Mouse (Mus musculus) left cerebral cortex, adult 11 months (tissue): ENCODE results near the gene Paqr6.

ENCODE experiments used
- DNase-seq: peaks from one replicate; pipeline ENCODE4 v3.0.0; 2022; ENCODE audit warnings: low spot score

Gene Paqr6

GRCm38 (mm10) chr3:88364337-88364736 is at the start of gene Paqr6:
Gene Paqr6 (plus strand): TSS chr3:88364584.
- no peak for DNase-seq

GRCm38 (mm10) chr3:88324951-88325405 is 39.4 kb upstream of the Paqr6 start, which contains the start of gene Glmp:
Gene Glmp (plus strand): TSS chr3:88325023.
- DNase-seq: peak; percentile 49

DNA sequence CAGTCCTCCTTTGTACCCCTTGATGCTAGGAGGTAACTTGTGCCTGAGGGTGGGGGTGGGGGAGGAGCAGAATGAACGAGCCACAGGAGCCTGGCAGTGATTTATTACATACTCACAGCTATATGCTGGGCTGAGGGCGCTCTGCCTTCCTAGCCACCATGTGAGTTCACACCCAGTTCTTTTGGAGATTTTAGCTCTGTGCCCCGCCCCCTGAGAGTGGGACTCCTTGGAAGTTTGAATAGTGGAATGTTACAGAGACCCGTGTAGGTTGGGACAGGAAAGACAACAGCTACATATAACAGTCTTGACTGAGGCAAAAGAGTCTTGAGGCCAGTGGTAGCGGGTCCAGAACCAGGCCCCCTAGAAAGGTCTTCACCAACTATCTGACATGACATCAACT is 35.4 kb upstream of the Paqr6 start:
- no peak for DNase-seq

DNA sequence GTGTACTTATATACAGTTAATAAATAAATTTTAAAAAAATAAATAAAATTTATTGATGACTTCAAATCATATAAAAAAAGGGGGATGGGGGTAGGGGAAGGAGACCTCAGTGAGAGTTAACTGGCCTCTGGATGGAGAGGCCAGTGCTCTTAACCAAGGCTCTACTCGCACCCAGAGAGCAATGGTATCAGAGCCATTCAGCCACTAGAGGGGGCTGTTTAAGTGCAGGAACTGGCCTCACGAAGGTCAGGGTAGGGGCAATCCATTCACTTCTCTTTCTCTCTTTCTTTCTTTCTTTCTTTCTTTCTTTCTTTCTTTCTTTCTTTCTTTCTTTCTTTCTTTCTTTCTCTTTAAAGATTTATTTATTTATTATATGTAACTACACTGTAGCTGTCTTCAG is 33.1 kb upstream of the Paqr6 start:
- DNase-seq: no peak

DNA sequence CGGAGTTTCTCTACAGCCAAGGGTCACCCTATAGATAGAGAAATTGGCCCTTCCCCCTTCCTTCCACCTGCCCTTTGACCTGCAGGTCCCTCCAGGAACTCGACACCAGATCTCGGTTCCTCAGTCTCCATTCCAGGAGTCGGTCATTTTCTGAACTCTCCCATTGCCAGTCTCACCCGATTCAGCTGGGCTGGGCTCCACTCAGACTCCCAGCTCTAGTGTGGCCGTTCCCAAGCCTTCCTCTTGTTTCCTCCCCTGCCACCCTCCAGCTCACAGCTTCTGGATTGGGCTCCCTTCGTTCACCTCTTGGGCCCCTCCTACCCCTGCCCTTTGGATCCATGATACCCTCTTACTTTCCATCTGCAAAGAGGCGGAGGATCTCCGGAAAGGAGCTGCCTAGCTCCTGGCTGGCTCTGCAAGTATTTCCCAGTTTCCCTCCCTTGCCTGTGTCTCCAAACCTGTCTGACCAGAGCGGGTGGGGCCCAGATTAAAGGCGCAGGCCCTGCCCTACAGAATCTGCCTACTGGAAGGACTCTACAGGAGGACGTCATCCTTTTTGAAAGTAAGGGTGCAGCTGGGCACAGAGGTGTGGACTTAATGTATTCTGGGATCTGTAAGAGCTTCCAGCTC is 30.2 kb upstream of the Paqr6 start:
- no peak for DNase-seq

- DNase-seq: no peak
Observed at GRCm38 (mm10) chr3:88334902-88335435, 29.4 kb upstream of the Paqr6 start.

GRCm38 (mm10) chr3:88335436-88336053 is 28.8 kb upstream of the Paqr6 start:
- no peak for DNase-seq

DNA sequence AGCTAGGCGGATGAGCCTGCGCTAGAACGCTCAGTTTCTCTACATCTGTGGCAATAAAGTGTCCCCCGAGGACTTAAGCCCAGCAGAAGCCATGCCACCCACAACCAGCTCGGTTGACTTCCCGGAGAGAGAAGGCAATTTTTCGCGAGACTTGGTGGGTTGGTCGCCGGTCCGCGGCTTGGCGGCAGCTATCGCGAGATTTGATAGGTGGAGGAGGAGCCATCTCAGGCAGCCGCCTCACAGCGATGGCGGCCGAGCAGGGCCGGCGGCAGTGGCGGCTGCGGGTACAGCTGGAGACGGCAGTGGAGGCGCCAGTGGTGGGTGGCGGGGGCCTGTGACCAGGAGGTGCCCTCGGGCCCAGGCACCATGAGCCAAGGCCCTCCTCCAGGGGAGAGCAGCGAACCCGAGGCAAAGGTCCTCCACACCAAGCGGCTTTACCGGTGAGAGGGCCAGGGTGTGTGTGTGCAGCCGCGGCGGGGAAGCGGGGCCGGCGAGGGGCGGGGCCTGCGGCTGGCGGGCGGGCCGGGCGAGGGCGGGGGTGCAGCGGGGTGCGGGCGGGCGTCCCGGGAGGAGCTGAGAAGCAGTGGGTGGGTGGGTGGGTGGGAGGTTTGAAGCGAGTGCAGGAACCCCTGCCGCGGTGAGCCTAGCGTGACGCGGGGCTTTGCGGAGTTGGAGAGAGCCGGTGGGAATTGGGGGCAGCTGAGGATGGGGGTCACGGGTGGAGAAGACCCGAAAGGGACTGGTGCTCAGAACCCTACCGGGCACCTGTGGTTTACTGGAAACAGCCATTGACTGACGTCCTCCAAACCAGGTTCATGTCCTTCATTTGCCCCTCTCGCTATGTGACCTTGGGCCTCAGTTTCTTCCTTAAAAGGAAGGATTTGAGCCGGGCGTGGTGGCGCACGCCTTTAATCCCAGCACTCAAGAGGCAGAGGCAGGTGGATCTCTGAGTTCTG is 28.0 kb upstream of the Paqr6 start, which contains the start of the genes Tmem79 and Smg5:
Gene Tmem79, minus strand, starts transcription at position 91 of the 956 bp plus-strand sequence.
Gene Smg5, plus strand, starts transcription at position 203 of the 956 bp plus-strand sequence.
- peak; percentile 93 for DNase-seq

DNA sequence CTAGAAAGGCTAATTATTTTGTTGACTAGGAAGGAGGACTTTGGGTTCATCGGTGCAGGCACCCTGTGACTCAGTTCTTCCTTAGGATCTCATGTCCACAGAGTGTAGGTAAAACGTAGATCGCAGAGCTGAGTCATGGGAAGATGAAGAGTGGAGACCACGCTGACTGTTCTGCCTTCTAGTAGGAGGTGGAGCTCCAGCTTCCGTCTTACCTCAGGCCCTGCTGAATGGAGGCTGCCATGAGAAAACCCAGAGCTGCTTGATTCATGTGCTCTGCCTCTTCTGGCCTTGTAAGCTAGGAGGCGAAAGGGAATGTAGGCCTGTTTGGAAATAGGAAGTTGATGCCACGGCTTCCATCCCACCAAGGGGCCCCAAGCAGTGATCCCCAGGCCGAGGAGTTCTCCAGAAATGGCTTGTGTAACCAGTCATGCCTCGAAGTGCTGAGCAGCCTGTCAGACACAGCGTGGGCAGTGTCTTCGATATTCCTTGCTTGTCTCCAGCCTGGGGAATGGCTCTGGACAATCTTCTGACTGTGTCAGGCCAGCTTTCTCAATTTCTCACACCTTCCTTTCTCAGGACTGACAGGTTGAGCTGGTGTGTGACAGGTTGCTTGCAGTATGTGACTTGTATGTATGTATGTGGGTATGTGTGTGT is 26.9 kb upstream of the Paqr6 start:
- DNase-seq: no peak

DNA sequence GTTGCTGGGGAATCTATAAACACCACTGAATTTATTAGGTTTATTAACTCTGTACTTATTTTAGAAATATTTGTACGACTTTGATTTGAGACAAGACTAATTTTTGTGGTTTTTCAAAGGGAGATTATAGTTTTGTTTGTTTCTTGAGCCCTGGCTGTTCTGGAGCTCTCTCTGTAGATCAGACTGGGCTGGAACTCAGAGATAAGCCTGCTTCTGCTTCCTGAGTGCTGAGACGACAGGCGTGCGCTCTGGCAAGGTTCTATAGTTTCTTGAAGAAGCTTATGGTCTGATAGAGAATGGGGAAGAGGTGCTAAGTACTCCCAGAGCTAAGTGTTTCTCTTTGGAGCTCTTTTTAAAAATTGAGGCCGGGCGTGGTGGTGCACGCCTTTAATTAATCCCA is 26.1 kb upstream of the Paqr6 start:
- no peak for DNase-seq

DNA sequence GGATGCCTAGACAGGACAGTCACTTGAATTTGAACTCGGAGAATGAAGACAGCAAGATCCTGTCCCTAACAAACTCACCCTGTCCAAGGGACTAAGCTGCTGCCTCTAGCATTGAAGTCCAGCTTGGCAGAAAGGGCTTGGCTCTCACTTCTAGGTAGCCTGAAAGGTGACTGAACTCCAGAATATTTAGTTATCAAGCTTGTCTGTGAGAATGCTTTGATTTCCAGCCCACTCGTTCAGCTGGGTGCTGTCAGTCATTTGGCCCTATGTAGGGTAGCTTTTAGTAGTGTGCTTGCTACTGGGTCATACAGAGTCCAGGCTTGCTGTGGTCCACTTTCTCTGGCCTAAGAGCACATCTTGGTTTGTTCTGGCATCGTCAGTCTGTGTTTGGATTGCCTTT is 25.4 kb upstream of the Paqr6 start:
- no peak for DNase-seq

DNA sequence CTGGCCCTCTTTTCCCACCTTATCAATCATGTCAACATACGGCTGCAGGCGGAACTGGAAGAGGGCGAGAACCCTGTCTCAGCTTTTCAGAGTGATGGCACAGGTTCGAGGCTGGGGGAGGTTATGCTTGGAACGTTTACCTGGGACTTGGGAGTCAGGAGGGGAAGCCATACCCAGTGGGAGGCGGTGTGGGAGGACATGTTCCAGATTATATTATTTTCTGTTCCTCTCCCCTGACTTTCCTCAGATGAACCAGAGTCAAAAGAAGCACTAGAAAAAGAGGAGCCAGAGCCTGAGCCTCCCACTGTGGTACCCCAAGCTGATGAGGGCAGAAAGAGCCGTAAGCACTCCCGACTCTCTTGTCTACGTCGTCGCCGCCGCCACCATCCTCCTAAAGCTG is 13.7 kb upstream of the Paqr6 start:
- DNase-seq: no peak

DNA sequence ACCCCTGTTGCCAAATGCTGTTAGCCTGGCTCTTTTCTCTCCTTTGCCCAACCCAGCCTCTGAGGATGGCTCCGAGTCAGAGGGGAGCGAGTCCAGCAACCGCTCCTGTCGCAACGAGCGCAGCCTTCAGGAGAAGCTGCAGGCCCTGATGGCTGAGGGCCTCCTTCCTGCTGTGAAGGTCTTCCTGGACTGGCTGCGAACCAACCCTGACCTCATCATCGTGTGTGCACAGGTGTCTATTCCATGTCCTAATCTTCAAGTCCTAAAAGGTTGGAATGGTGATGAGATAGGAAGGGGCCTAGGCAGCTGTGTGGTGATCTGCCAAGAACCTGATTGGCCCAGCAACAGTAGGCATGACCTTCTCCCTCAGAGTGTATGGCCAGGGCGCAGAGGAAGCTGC is 11.5 kb upstream of the Paqr6 start:
- no peak for DNase-seq

GRCm38 (mm10) chr3:88354396-88355165 is 9.8 kb upstream of the Paqr6 start:
- no peak for DNase-seq

DNA sequence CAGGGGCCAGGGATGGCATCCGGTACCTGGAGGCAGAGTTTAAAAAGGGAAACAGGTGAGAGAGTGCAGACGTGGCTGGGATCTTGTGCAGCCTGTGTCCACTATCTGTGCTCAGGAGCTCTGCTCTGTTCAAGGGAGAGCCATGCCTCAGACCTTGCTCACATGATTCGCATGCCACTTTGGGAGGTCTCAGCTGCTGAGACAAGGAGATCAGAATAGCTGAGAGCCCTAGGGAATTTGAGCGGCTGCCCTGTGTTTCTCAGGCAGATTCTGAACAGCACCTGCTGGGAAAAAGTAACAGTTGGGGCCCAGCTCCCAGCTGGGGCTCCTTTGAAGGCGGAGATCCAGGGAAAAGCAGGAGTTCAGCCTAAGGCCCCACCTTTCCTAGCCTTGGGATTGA is 4.8 kb upstream of the Paqr6 start:
- no peak for DNase-seq

DNA sequence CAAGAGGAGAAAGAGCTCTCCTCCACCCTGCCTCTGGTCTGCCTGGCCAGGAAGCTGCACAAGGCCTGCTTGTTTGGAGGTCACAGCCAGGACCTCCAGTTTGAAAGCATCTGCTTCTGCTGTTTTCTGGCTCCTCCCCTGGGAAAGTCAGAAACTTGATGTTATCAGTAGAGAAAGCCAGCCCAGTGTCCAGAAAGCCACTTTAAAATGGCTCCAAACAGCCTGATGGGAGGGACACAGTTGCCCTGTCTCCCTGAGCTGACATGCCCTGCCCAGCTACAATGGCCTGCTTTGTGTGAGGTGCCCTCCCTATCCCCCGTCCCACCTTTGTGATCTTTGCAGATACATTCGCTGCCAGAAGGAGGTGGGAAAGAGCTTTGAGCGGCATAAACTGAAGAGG is 4.4 kb upstream of the Paqr6 start:
- DNase-seq: no peak

- no peak for DNase-seq
Observed at GRCm38 (mm10) chr3:88361096-88361495, 3.3 kb upstream of the Paqr6 start.

- no peak for DNase-seq
Observed at GRCm38 (mm10) chr3:88361612-88362313, 2.6 kb upstream of the Paqr6 start.

GRCm38 (mm10) chr3:88363700-88364099 is 684 bp upstream of the Paqr6 start:
- no peak for DNase-seq

DNA sequence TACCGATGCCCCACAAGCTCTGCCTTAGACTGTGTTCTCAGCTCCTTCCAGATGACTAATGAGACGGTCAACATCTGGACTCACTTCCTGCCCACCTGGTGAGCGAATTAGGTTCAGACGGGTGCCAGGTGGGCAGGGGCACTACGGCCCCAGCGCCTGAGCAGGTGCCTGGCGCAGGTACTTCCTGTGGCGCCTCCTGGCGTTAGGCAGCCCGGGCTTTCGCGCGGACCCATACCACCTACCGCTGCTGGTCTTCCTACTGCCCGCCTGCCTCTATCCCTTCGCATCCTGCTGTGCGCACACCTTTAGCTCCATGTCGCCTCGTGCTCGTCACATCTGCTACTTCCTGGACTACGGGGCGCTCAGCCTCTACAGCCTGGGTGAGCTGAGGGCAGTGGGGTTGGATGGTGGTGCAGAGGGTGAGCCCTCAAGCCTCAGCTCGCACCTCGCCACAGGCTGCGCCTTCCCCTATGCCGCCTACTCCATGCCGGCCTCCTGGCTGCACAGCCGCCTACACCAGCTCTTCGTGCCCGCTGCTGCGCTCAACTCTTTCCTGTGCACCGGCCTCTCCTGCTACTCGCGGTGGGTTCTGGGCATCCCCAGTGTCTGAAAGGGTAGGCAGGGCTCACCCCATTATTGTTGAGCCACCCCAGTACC is 1.4 kb downstream of the Paqr6 start:
- no peak for DNase-seq
